14 mouse cellular contexts compared by ENCODE assay signal in genomic region chr17:49875939-49876651, GRCm38 (mm10).
A peak's percentile ranks its signal among the peaks of the same experiment; 100 is the strongest.
DNase-seq lines count a peak whose midpoint lies in the region; ATAC-seq and TF ChIP-seq lines count a peak whose summit lies in the region.
"Had no signal": no experiment of that assay in that cellular context is flagged by ENCODE, and none has a peak within 500 bp of the region (broad histone marks: within the 10 kb centered on the region; RNA-seq: fewer than 3 reads in every experiment).

No protein-coding gene starts in this region.

- H3K27me3 ChIP-seq in forebrain, embryonic 10.5 days (ENCODE audit: poor library complexity, severe bottlenecking) = no peaks in the 10 kb centered on the region
- no peaks in the 10 kb centered on the region for H3K27me3 ChIP-seq in forebrain, embryonic 16.5 days (replicated peaks; ENCODE audit: control insufficient read depth, insufficient read depth, low read length)
- no peaks in the 10 kb centered on the region for H3K27me3 ChIP-seq in lung, postnatal 0 days (replicated peaks; ENCODE audit: insufficient read depth, low read length)
- H3K27me3 ChIP-seq in embryonic facial prominence, embryonic 11.5 days (ENCODE audit: control insufficient read depth, insufficient read depth, low read length) = no peaks in the 10 kb centered on the region
- H3K27me3 ChIP-seq in midbrain, postnatal 0 days (ENCODE audit: insufficient read depth, low read length) = no peaks in the 10 kb centered on the region
- H3K27me3 ChIP-seq: intestine, embryonic 15.5 days; Patski had no signal

- H3K27ac ChIP-seq in forebrain, embryonic 10.5 days = peak overlapping the region; percentile 74
- no peak overlapping the region for H3K27ac ChIP-seq in forebrain, embryonic 16.5 days (ENCODE audit: low read length)
- no peak overlapping the region for H3K27ac ChIP-seq in lung, postnatal 0 days (ENCODE audit: low read length)
- H3K27ac ChIP-seq in embryonic facial prominence, embryonic 11.5 days (replicated peaks; ENCODE audit: low read depth, low read length) = no peak overlapping the region
- H3K27ac ChIP-seq in midbrain, postnatal 0 days (ENCODE audit: low read depth, low read length) = no peak overlapping the region
- H3K27ac ChIP-seq: intestine, embryonic 15.5 days had no signal

- H3K36me3 ChIP-seq in forebrain, embryonic 10.5 days (replicated peaks) = no peaks in the 10 kb centered on the region
- H3K36me3 ChIP-seq in forebrain, embryonic 16.5 days (ENCODE audit: control insufficient read depth, insufficient read depth) = no peaks in the 10 kb centered on the region
- no peaks in the 10 kb centered on the region for H3K36me3 ChIP-seq in lung, postnatal 0 days (ENCODE audit: insufficient read depth, low read length)
- H3K36me3 ChIP-seq in embryonic facial prominence, embryonic 11.5 days (replicated peaks; ENCODE audit: control insufficient read depth, insufficient read depth, low read depth, low read length) = no peaks in the 10 kb centered on the region
- no peaks in the 10 kb centered on the region for H3K36me3 ChIP-seq in midbrain, postnatal 0 days (ENCODE audit: insufficient read depth, low read length)
- H3K36me3 ChIP-seq: intestine, embryonic 15.5 days had no signal

- no peak overlapping the region for H3K4me3 ChIP-seq in forebrain, embryonic 10.5 days
- no peak overlapping the region for H3K4me3 ChIP-seq in forebrain, embryonic 16.5 days (replicated peaks; ENCODE audit: low read length)
- no peak overlapping the region for H3K4me3 ChIP-seq in lung, postnatal 0 days (ENCODE audit: low read depth, low read length)
- H3K4me3 ChIP-seq in embryonic facial prominence, embryonic 11.5 days (ENCODE audit: low read depth, low read length) = no peak overlapping the region
- H3K4me3 ChIP-seq in midbrain, postnatal 0 days (ENCODE audit: low read depth, low read length) = no peak overlapping the region
- H3K4me3 ChIP-seq: intestine, embryonic 15.5 days had no signal

- WGBS in forebrain, embryonic 10.5 days = 54% methylated on average over 15 of the region's 15 CpGs
- 49% methylated on average over 15 of the region's 15 CpGs for WGBS in forebrain, embryonic 16.5 days
- 56% methylated on average over 15 of the region's 15 CpGs for whole genome bisulfite sequencing in lung, postnatal 0 days
- 49% methylated on average over 15 of the region's 15 CpGs for WGBS in embryonic facial prominence, embryonic 11.5 days
- 48% methylated on average over 15 of the region's 15 CpGs for WGBS in midbrain, postnatal 0 days

- TF ChIP-seq EP300 in lung, postnatal 0 days (IDR thresholded peaks at IDR 0.05) = no peak

- H3K4me1 ChIP-seq in forebrain, embryonic 10.5 days = peaks cover 21% of the 10 kb centered on the region
- H3K4me1 ChIP-seq in forebrain, embryonic 16.5 days (replicated peaks; ENCODE audit: control insufficient read depth, insufficient read depth, low read length) = peaks cover 14% of the 10 kb centered on the region
- H3K4me1 ChIP-seq in lung, postnatal 0 days (ENCODE audit: insufficient read depth, low read depth, low read length) = no peaks in the 10 kb centered on the region
- no peaks in the 10 kb centered on the region; the same call in 1 of the 2 replicates for H3K4me1 ChIP-seq in embryonic facial prominence, embryonic 11.5 days (ENCODE audit: control insufficient read depth, insufficient read depth, low read length)
- peaks cover 4% of the 10 kb centered on the region; the same call in 1 of the 2 replicates for H3K4me1 ChIP-seq in midbrain, postnatal 0 days (ENCODE audit: insufficient read depth, low read length)
- H3K4me1 ChIP-seq: intestine, embryonic 15.5 days had no signal

- no peaks in the 10 kb centered on the region for H3K9me3 ChIP-seq in forebrain, embryonic 10.5 days
- H3K9me3 ChIP-seq in forebrain, embryonic 16.5 days (ENCODE audit: control insufficient read depth, low read length) = no peaks in the 10 kb centered on the region
- no peaks in the 10 kb centered on the region for H3K9me3 ChIP-seq in lung, postnatal 0 days (ENCODE audit: low read length)
- H3K9me3 ChIP-seq in embryonic facial prominence, embryonic 11.5 days (replicated peaks; ENCODE audit: control insufficient read depth, low read length) = no peaks in the 10 kb centered on the region
- no peaks in the 10 kb centered on the region for H3K9me3 ChIP-seq in midbrain, postnatal 0 days (ENCODE audit: low read length)
- H3K9me3 ChIP-seq: intestine, embryonic 15.5 days had no signal

- H3K4me2 ChIP-seq in forebrain, embryonic 16.5 days (ENCODE audit: low read length) = no peak overlapping the region
- H3K4me2 ChIP-seq in lung, postnatal 0 days (replicated peaks; ENCODE audit: low read depth, low read length) = no peak overlapping the region
- no peak overlapping the region for H3K4me2 ChIP-seq in embryonic facial prominence, embryonic 11.5 days (ENCODE audit: low read depth, low read length)
- H3K4me2 ChIP-seq in midbrain, postnatal 0 days (ENCODE audit: low read depth, low read length, poor library complexity, severe bottlenecking) = no peak overlapping the region
- H3K4me2 ChIP-seq: intestine, embryonic 15.5 days; liver, embryonic 11.5 days had no signal

- no peak for ATAC-seq in forebrain, embryonic 16.5 days
- ATAC-seq in lung, postnatal 0 days = no peak
- ATAC-seq in embryonic facial prominence, embryonic 11.5 days (replicated peaks; ENCODE audit: insufficient number of reproducible peaks, low FRiP score, low TSS enrichment, low read depth) = no peak
- ATAC-seq in midbrain, postnatal 0 days (ENCODE audit: low FRiP score) = no peak
- ATAC-seq: intestine, embryonic 15.5 days; Patski had no signal

- DNase-seq in forebrain, embryonic 10.5 days (ENCODE audit: extremely low spot score, low spot score) = no peak
- no peak for DNase-seq in lung, postnatal 0 days (ENCODE audit: low spot score)
- DNase-seq in lung, postnatal 10 days = no peak
- DNase-seq in embryonic facial prominence, embryonic 11.5 days (ENCODE audit: low spot score) = peak; percentile 47
- peak; percentile 44 for DNase-seq in midbrain, postnatal 0 days (ENCODE audit: low spot score)
- no peak for DNase-seq in kidney, postnatal 10 days
- no peak for DNase-seq in kidney, adult 9 months
- DNase-seq: adrenal gland, postnatal 25 days; lung, postnatal 14 days; thymus, postnatal 25 days had no signal

- TF ChIP-seq CTCF in lung, postnatal 0 days (IDR thresholded peaks at IDR 0.05) = 0 out of 2 replicates have a peak, but pooled peaks have one; percentile 14
- TF ChIP-seq CTCF in midbrain, postnatal 0 days (IDR thresholded peaks at IDR 0.05) = peak; percentile 68

- no peak overlapping the region for H3K9ac ChIP-seq in forebrain, embryonic 16.5 days (replicated peaks; ENCODE audit: low read depth, low read length)
- no peak overlapping the region for H3K9ac ChIP-seq in lung, postnatal 0 days (replicated peaks; ENCODE audit: low read depth)
- no peak overlapping the region for H3K9ac ChIP-seq in embryonic facial prominence, embryonic 11.5 days (replicated peaks; ENCODE audit: low read length)
- H3K9ac ChIP-seq in midbrain, postnatal 0 days (replicated peaks; ENCODE audit: low read length, poor library complexity, severe bottlenecking) = no peak overlapping the region
- H3K9ac ChIP-seq: intestine, embryonic 15.5 days had no signal

Comparison
In these comparisons a context has a peak if more than half of its experiments do, and no peak if none do; other contexts are left out.
1. DNase-seq: peak in embryonic facial prominence, embryonic 11.5 days (single experiment) and midbrain, postnatal 0 days (single experiment); none in forebrain, embryonic 10.5 days (single experiment), lung, postnatal 0 days (single experiment), lung, postnatal 10 days (single experiment), kidney, postnatal 10 days (single experiment) and kidney, adult 9 months (single experiment).